Mouse (Mus musculus): ENCODE measurements around the gene Fmo1.

DNA sequence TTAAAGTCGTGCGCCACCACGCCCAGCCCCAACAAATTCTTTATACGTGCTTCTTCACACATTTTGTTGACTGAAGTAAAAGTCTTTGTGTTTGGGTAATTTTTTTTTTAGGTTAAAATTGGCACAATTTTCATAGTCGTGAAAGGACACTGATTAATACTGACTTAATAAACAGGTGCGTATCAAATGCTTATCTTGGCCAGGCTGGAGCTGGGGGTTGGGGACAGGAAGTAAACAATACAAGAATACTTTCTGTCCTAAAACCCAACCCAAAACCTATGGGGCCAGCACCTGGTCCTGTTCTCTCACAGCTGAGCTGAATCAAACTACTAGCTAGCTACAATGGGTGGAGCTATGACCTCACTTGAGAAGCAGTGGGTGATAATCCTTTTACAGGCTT, 26.6 kb upstream of the Fmo1 start:
- no peak for TF ChIP-seq POLR2A (IDR thresholded peaks at IDR 0.05; ENCODE audit: extremely low read depth, insufficient read depth, low read length)
- TF ChIP-seq CTCF (IDR thresholded peaks at IDR 0.05; ENCODE audit: extremely low read depth, insufficient read depth, low read length), result no peak
